Mouse (Mus musculus) telencephalon, adult 2 months (tissue): ENCODE measurements around the gene Hopx.

ENCODE experiments used
- DNase-seq: peaks from one replicate; pipeline ENCODE4 v3.0.0-alpha.2; 2011; ENCODE audit warnings: low read depth, low spot score

The Hopx gene

GRCm38 (mm10) chr5:77114817-77115731 is at the start of gene Hopx:
Gene Hopx (minus strand): TSS chr5:77115121.
- DNase-seq: no peak

- no peak for DNase-seq
These were observed 48.7 kb upstream of the Hopx start for GRCm38 (mm10) chr5:77163597-77163996.

GRCm38 (mm10) chr5:77162566-77162965 is 47.6 kb upstream of the Hopx start:
- no peak for DNase-seq

GRCm38 (mm10) chr5:77157777-77158540 is 43.0 kb upstream of the Hopx start:
- no peak for DNase-seq

- DNase-seq: no peak
These were observed 42.0 kb upstream of the Hopx start for GRCm38 (mm10) chr5:77156938-77157337.

- no peak for DNase-seq
These were observed 40.6 kb upstream of the Hopx start for GRCm38 (mm10) chr5:77155526-77155925.

- no peak for DNase-seq
These were observed 39.9 kb upstream of the Hopx start for GRCm38 (mm10) chr5:77154812-77155211.

GRCm38 (mm10) chr5:77151738-77152137 is 36.8 kb upstream of the Hopx start:
- no peak for DNase-seq

- DNase-seq: peak; percentile 16
These were observed 36.2 kb upstream of the Hopx start for GRCm38 (mm10) chr5:77151075-77151474.

- DNase-seq: peak; percentile 28
These were observed 33.2 kb upstream of the Hopx start for GRCm38 (mm10) chr5:77148021-77148621.

GRCm38 (mm10) chr5:77146459-77147170 is 31.7 kb upstream of the Hopx start:
- peak; percentile 23 for DNase-seq

GRCm38 (mm10) chr5:77144647-77145046 is 29.7 kb upstream of the Hopx start:
- DNase-seq: no peak

- DNase-seq: no peak
These were observed 28.2 kb upstream of the Hopx start for GRCm38 (mm10) chr5:77143076-77143475.

- no peak for DNase-seq
These were observed 26.4 kb upstream of the Hopx start for GRCm38 (mm10) chr5:77141336-77141735.

- no peak for DNase-seq
These were observed 25.9 kb upstream of the Hopx start for GRCm38 (mm10) chr5:77140861-77141260.

- DNase-seq: no peak
These were observed 25.2 kb upstream of the Hopx start for GRCm38 (mm10) chr5:77140108-77140507.

- DNase-seq: no peak
These were observed 22.9 kb upstream of the Hopx start for GRCm38 (mm10) chr5:77137701-77138265.

GRCm38 (mm10) chr5:77136684-77137224 is 21.8 kb upstream of the Hopx start:
- DNase-seq: no peak

- no peak for DNase-seq
These were observed 20.0 kb upstream of the Hopx start for GRCm38 (mm10) chr5:77134961-77135360.

GRCm38 (mm10) chr5:77134465-77134864 is 19.5 kb upstream of the Hopx start:
- DNase-seq: no peak

GRCm38 (mm10) chr5:77133960-77134359 is 19.0 kb upstream of the Hopx start:
- DNase-seq: no peak
